Mouse (Mus musculus) limb, embryonic 12.5 days (tissue): ENCODE results near the gene Cog6. TPM values are rescaled to one million over a fixed set of nuclear protein-coding genes. Genes with fewer than 3 reads are reported as not detected.

Source experiments
- ATAC-seq: fragments of 200-750 bp; cut with Nextera tagmentation; 2 replicates; pipeline ENCODE4 v1.8.0; 2017; ENCODE audit warnings: low read depth, moderate TSS enrichment; ENCODE audit not compliant: insufficient number of reproducible peaks, insufficient read depth, low FRiP score, low TSS enrichment
- H3K27ac ChIP-seq: fragments of 300-500 bp; sonication (generic); 2 replicates; pipeline ENCODE4 v1.5.1; 2016; ENCODE audit warnings: mild to moderate bottlenecking, moderate library complexity
- H3K27me3 ChIP-seq: fragments of 300-500 bp; sonication (generic); 2 replicates; pipeline ENCODE4 v1.6.1; 2016; ENCODE audit warnings: mild to moderate bottlenecking, moderate library complexity
- H3K36me3 ChIP-seq: fragments of 300-500 bp; sonication (generic); 2 replicates; pipeline ENCODE4 v1.6.1; 2016; ENCODE audit warnings: mild to moderate bottlenecking, moderate library complexity
- H3K4me1 ChIP-seq: fragments of 300-500 bp; sonication (generic); replicated peaks from 2 replicates; pipeline ENCODE4 v1.6.1; 2016
- H3K4me2 ChIP-seq: fragments of 300-500 bp; sonication (generic); 2 replicates; pipeline ENCODE4 v1.6.1; 2016; ENCODE audit warnings: mild to moderate bottlenecking, moderate library complexity
- H3K4me3 ChIP-seq: fragments of 300-500 bp; sonication (generic); replicated peaks from 2 replicates; pipeline ENCODE4 v1.5.1; 2016; ENCODE audit warnings: mild to moderate bottlenecking
- H3K9ac ChIP-seq: fragments of 300-500 bp; sonication (generic); replicated peaks from 2 replicates; pipeline ENCODE4 v1.6.1; 2016; ENCODE audit warnings: mild to moderate bottlenecking, moderate library complexity
- H3K9me3 ChIP-seq: fragments of 300-500 bp; sonication (generic); 2 replicates; pipeline ENCODE4 v1.6.1; 2016; ENCODE audit warnings: mild to moderate bottlenecking, moderate library complexity
- WGBS: fragments of 180-500 bp; shearing (Covaris S2); methylation state at CpG from one replicate; pipeline ENCODE4 v1.1.7; 2016; 5-methylcytosine and 5-hydroxymethylcytosine counted together
- polyA plus RNA-seq: library from polyadenylated mRNA; unstranded; fragments of >200 nt; fragmentation: Nextera tagmentation; extraction: Ambion mirVana; gene quantifications from 2 replicates; pipeline ENCODE4 v1.2.1, GENCODE M21; 2016

The Cog6 gene
- polyA plus RNA-seq, 1 experiment from 2014 or later, result 51.5 TPM

GRCm38 (mm10) chr3:53044238-53044637 lies 27.2 kb upstream of the Cog6 start:
- Histone ChIP-seq H3K4me2 (peak overlapping the region; percentile 87), H3K9me3 (no peaks in the 10 kb centered on the region), H3K9ac (no peak overlapping the region; the same call in 1 of the 2 replicates), H3K27ac (peak overlapping the region; percentile 90), H3K27me3 (peaks cover 6% of the 10 kb centered on the region; the same call in 1 of the 2 replicates), H3K4me3 (peak overlapping the region; percentile 33), H3K36me3 (no peaks in the 10 kb centered on the region), H3K4me1 (peaks cover 42% of the 10 kb centered on the region)
- 16% methylated on average over 7 of the region's 7 CpGs for WGBS
- peak; percentile 56; the same call in 1 of the 2 replicates for ATAC-seq

- peak overlapping the region; percentile 87 for H3K4me2 ChIP-seq
- H3K9me3 ChIP-seq, result no peaks in the 10 kb centered on the region
- H3K27me3 ChIP-seq, result peaks cover 6% of the 10 kb centered on the region; the same call in 1 of the 2 replicates
- ATAC-seq, result no peak
- peak overlapping the region; percentile 69; the same call in 1 of the 2 replicates for H3K27ac ChIP-seq
- H3K36me3 ChIP-seq, result no peaks in the 10 kb centered on the region
- peak overlapping the region; percentile 76 for H3K4me3 ChIP-seq
- H3K9ac ChIP-seq, result no peak overlapping the region
- 91% methylated on average over 13 of the region's 13 CpGs for WGBS
- peaks cover 42% of the 10 kb centered on the region for H3K4me1 ChIP-seq
These were observed 26.3 kb upstream of the Cog6 start for GRCm38 (mm10) chr3:53043206-53043780.

- no peaks in the 10 kb centered on the region for H3K36me3 ChIP-seq
- H3K27ac ChIP-seq, result peak overlapping the region; percentile 86; the same call in 1 of the 2 replicates
- peaks cover 42% of the 10 kb centered on the region for H3K4me1 ChIP-seq
- WGBS, result 21% methylated on average over 9 of the region's 9 CpGs
- no peaks in the 10 kb centered on the region for H3K9me3 ChIP-seq
- peaks cover 6% of the 10 kb centered on the region; the same call in 1 of the 2 replicates for H3K27me3 ChIP-seq
- peak overlapping the region; percentile 87 for H3K4me2 ChIP-seq
- H3K9ac ChIP-seq, result peak overlapping the region; percentile 83
- H3K4me3 ChIP-seq, result peak overlapping the region; percentile 76
- ATAC-seq, result peak; percentile 11; the same call in 1 of the 2 replicates
These were observed 25.2 kb upstream of the Cog6 start for GRCm38 (mm10) chr3:53042240-53042567.

GRCm38 (mm10) chr3:53041411-53042239 lies 24.6 kb upstream of the Cog6 start, which contains the start of gene Lhfp:
Lhfp (plus strand) TSS chr3:53041528.
- peaks cover 42% of the 10 kb centered on the region for H3K4me1 ChIP-seq
- peak; percentile 77 for ATAC-seq
- no peaks in the 10 kb centered on the region for H3K36me3 ChIP-seq
- H3K27me3 ChIP-seq, result peaks cover 6% of the 10 kb centered on the region; the same call in 1 of the 2 replicates
- peak within 1 kb of the TSS; percentile 83 for H3K9ac ChIP-seq
- H3K27ac ChIP-seq, result peak within 1 kb of the TSS; percentile 86
- peak within 1 kb of the TSS; percentile 76 for H3K4me3 ChIP-seq
- peak within 1 kb of the TSS; percentile 87 for H3K4me2 ChIP-seq
- WGBS, result under 1% methylated on average over 57 of the region's 58 CpGs
- no peaks in the 10 kb centered on the region for H3K9me3 ChIP-seq

- WGBS, result 7% methylated on average over 17 of the region's 17 CpGs
- peak overlapping the region; percentile 83 for H3K9ac ChIP-seq
- H3K9me3 ChIP-seq, result no peaks in the 10 kb centered on the region
- H3K27ac ChIP-seq, result peak overlapping the region; percentile 86
- no peaks in the 10 kb centered on the region for H3K36me3 ChIP-seq
- H3K27me3 ChIP-seq, result peaks cover 6% of the 10 kb centered on the region; the same call in 1 of the 2 replicates
- peak overlapping the region; percentile 76 for H3K4me3 ChIP-seq
- ATAC-seq, result peak; percentile 28
- H3K4me2 ChIP-seq, result peak overlapping the region; percentile 87
- peaks cover 46% of the 10 kb centered on the region for H3K4me1 ChIP-seq
These were observed 23.8 kb upstream of the Cog6 start for GRCm38 (mm10) chr3:53040593-53041410.

- Histone ChIP-seq H3K9me3 (no peaks in the 10 kb centered on the region), H3K27me3 (peaks cover 6% of the 10 kb centered on the region; the same call in 1 of the 2 replicates), H3K27ac (no peak overlapping the region), H3K4me1 (peaks cover 39% of the 10 kb centered on the region), H3K4me3 (no peak overlapping the region), H3K4me2 (no peak overlapping the region), H3K9ac (no peak overlapping the region), H3K36me3 (no peaks in the 10 kb centered on the region)
- no peak for ATAC-seq
- 80% methylated on average over 8 of the region's 8 CpGs for WGBS
These were observed 22.7 kb upstream of the Cog6 start for GRCm38 (mm10) chr3:53039746-53040145.

- Histone ChIP-seq H3K27ac (no peak overlapping the region), H3K27me3 (peaks cover 6% of the 10 kb centered on the region; the same call in 1 of the 2 replicates), H3K4me2 (no peak overlapping the region), H3K9ac (no peak overlapping the region), H3K4me3 (no peak overlapping the region), H3K4me1 (peaks cover 37% of the 10 kb centered on the region), H3K9me3 (no peaks in the 10 kb centered on the region), H3K36me3 (no peaks in the 10 kb centered on the region)
- 69% methylated on average over 5 of the region's 5 CpGs for WGBS
- ATAC-seq, result no peak
These were observed 21.9 kb upstream of the Cog6 start for GRCm38 (mm10) chr3:53038913-53039312.

GRCm38 (mm10) chr3:53036941-53037340 lies 19.9 kb upstream of the Cog6 start:
- Histone ChIP-seq H3K4me2 (no peak overlapping the region), H3K9ac (no peak overlapping the region), H3K27ac (no peak overlapping the region), H3K4me1 (peaks cover 20% of the 10 kb centered on the region), H3K27me3 (peaks cover 6% of the 10 kb centered on the region), H3K9me3 (no peaks in the 10 kb centered on the region), H3K4me3 (no peak overlapping the region), H3K36me3 (no peaks in the 10 kb centered on the region)
- ATAC-seq, result no peak
- WGBS, result 85% methylated on average over 7 of the region's 7 CpGs

GRCm38 (mm10) chr3:53036076-53036475 lies 19.0 kb upstream of the Cog6 start:
- ATAC-seq, result no peak

GRCm38 (mm10) chr3:53033448-53033847 lies 16.4 kb upstream of the Cog6 start:
- H3K4me3 ChIP-seq, result no peak overlapping the region
- peaks cover 9% of the 10 kb centered on the region; the same call in 1 of the 2 replicates for H3K4me1 ChIP-seq
- peaks cover 8% of the 10 kb centered on the region for H3K27me3 ChIP-seq
- no peak for ATAC-seq
- WGBS, result 26% methylated on average over 3 of the region's 3 CpGs
- no peak overlapping the region for H3K9ac ChIP-seq
- H3K36me3 ChIP-seq, result no peaks in the 10 kb centered on the region
- H3K27ac ChIP-seq, result no peak overlapping the region
- no peaks in the 10 kb centered on the region for H3K9me3 ChIP-seq
- no peak overlapping the region for H3K4me2 ChIP-seq

More at GRCm38 (mm10) chr3:53036076-53036475, 19.0 kb upstream of the Cog6 start:
- no peak overlapping the region for H3K9ac ChIP-seq
- H3K4me3 ChIP-seq, result no peak overlapping the region
- peaks cover 20% of the 10 kb centered on the region for H3K4me1 ChIP-seq
- WGBS, result 62% methylated on average over 5 of the region's 5 CpGs
- no peaks in the 10 kb centered on the region for H3K9me3 ChIP-seq
- H3K27me3 ChIP-seq, result peaks cover 6% of the 10 kb centered on the region
- no peak overlapping the region for H3K27ac ChIP-seq
- H3K4me2 ChIP-seq, result no peak overlapping the region
- H3K36me3 ChIP-seq, result no peaks in the 10 kb centered on the region
